Mouse (Mus musculus) liver, embryonic 16.5 days (tissue): ENCODE data around the gene Dctpp1. TPM values are rescaled to one million over a fixed set of nuclear protein-coding genes. Genes with fewer than 3 reads are reported as not detected.
A peak's percentile ranks its signal among the peaks of the same experiment; 100 is the strongest.
"Not testable (repeated sequence)": the region's sequence is repeated elsewhere in the genome, so short reads cannot be mapped to it uniquely, and the experiment has no call there.

Experiments
- ATAC-seq: fragments of 200-750 bp; cut with Nextera tagmentation; 2 replicates; pipeline ENCODE4 v1.8.0; 2017; ENCODE audit warnings: low read depth, mild to moderate bottlenecking, moderate number of reproducible peaks, moderate library complexity
- H3K27ac ChIP-seq: fragments of 300-500 bp; sonication (generic); 2 replicates; pipeline ENCODE4 v1.5.1; 2014; ENCODE audit warnings: mild to moderate bottlenecking, low read length
- H3K27me3 ChIP-seq: fragments of 300-500 bp; sonication (generic); 2 replicates; pipeline ENCODE4 v1.6.1; 2014; ENCODE audit warnings: low read depth, low read length, mixed read lengths; ENCODE audit not compliant: control insufficient read depth, insufficient read depth
- H3K36me3 ChIP-seq: fragments of 300-500 bp; sonication (generic); 2 replicates; pipeline ENCODE4 v1.6.1; 2014; ENCODE audit warnings: mild to moderate bottlenecking; ENCODE audit not compliant: control insufficient read depth, insufficient read depth
- H3K4me1 ChIP-seq: fragments of 300-500 bp; sonication (generic); 2 replicates; pipeline ENCODE4 v1.6.1; 2014; ENCODE audit warnings: low read depth, low read length, mixed read lengths; ENCODE audit not compliant: control insufficient read depth
- H3K4me2 ChIP-seq: fragments of 300-500 bp; sonication (generic); 2 replicates; pipeline ENCODE4 v1.6.1; 2014; ENCODE audit warnings: low read depth, low read length, mixed read lengths
- H3K4me3 ChIP-seq: fragments of 300-500 bp; sonication (generic); 2 replicates; pipeline ENCODE4 v1.5.1; 2014; ENCODE audit warnings: low read depth, mild to moderate bottlenecking, low read length
- H3K9ac ChIP-seq: fragments of 300-500 bp; sonication (generic); 2 replicates; pipeline ENCODE4 v1.6.1; 2014; ENCODE audit warnings: low read depth, low read length
- H3K9me3 ChIP-seq: fragments of 300-500 bp; sonication (generic); replicated peaks from 2 replicates; pipeline ENCODE4 v1.6.1; 2016; ENCODE audit warnings: low read length; ENCODE audit not compliant: control insufficient read depth
- WGBS: fragments of 180-500 bp; shearing (Covaris S2); extraction: QIAGEN DNeasy Blood & Tissue Kit; methylation state at CpG from one replicate; pipeline ENCODE4 v1.1.7; 2014; ENCODE audit not compliant: insufficient replicate concordance; 5-methylcytosine and 5-hydroxymethylcytosine counted together
- polyA plus RNA-seq: library from polyadenylated mRNA; unstranded; fragments of >200 nt; fragmentation: Nextera tagmentation; extraction: Ambion mirVana; gene quantifications from 2 replicates; pipeline ENCODE4 v1.2.1, GENCODE M21; 2015

Dctpp1 gene
- polyA plus RNA-seq, 1 experiment from 2014 or later, result 79.8 TPM

- H3K4me3 ChIP-seq, result no peak overlapping the region
- no peaks in the 10 kb centered on the region for H3K27me3 ChIP-seq
- peaks cover 44% of the 10 kb centered on the region for H3K4me1 ChIP-seq
- WGBS, result 76% methylated on average over 5 of the region's 5 CpGs
- no peaks in the 10 kb centered on the region; the same call in 1 of the 2 replicates for H3K36me3 ChIP-seq
- H3K9ac ChIP-seq, result no peak overlapping the region
- no peak for ATAC-seq
- H3K4me2 ChIP-seq, result no peak overlapping the region
- H3K27ac ChIP-seq, result 0 out of 2 replicates have a peak overlapping the region, but pooled peaks have one; percentile 13
- H3K9me3 ChIP-seq, result no peaks in the 10 kb centered on the region
These were observed 4.0 kb downstream of the Dctpp1 start for GRCm38 (mm10) chr7:127256518-127256917.

DNA sequence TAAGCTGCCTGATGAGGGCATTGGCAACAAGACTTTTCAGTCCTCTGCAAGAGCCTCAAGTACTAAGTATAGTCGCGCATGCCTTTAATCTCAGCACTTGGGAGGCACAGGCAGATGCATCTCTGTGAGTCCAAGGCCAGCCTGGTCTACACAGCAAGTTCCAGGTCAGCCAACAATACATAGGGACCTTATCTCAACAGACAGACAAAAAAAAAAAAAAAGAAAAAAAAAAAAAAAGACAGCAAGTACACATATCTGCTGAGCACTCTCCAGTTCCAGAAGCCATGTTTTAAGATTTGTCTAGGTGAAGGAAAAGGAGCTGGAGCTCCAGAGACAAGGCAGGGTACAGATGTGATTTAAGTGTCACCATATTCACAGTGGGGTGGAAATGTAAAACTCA, 4.5 kb downstream of the Dctpp1 start:
- no peaks in the 10 kb centered on the region for H3K27me3 ChIP-seq
- no peak overlapping the region for H3K4me3 ChIP-seq
- no peak for ATAC-seq
- H3K36me3 ChIP-seq, result no peaks in the 10 kb centered on the region; the same call in 1 of the 2 replicates
- no peaks in the 10 kb centered on the region for H3K9me3 ChIP-seq
- H3K4me2 ChIP-seq, result no peak overlapping the region
- H3K9ac ChIP-seq, result no peak overlapping the region
- no peak overlapping the region for H3K27ac ChIP-seq
- peaks cover 39% of the 10 kb centered on the region for H3K4me1 ChIP-seq
- WGBS, result 41% methylated on average over 2 of the region's 2 CpGs

- H3K4me2 ChIP-seq, result peak overlapping the region; percentile 99
- H3K4me3 ChIP-seq, result peak overlapping the region; percentile 74; the same call in 1 of the 2 replicates
- peaks cover 35% of the 10 kb centered on the region for H3K4me1 ChIP-seq
- H3K36me3 ChIP-seq, result no peaks in the 10 kb centered on the region; the same call in 1 of the 2 replicates
- no peaks in the 10 kb centered on the region for H3K9me3 ChIP-seq
- peak overlapping the region; percentile 90 for H3K27ac ChIP-seq
- ATAC-seq, result no peak
- H3K27me3 ChIP-seq, result no peaks in the 10 kb centered on the region
- H3K9ac ChIP-seq, result peak overlapping the region; percentile 75
- WGBS, result 13% methylated on average over 4 of the region's 4 CpGs
These were observed 5.5 kb downstream of the Dctpp1 start for GRCm38 (mm10) chr7:127255008-127255407.

GRCm38 (mm10) chr7:127253821-127254769, 6.4 kb downstream of the Dctpp1 start:
- peak; percentile 91 for ATAC-seq
- peak overlapping the region; percentile 99 for H3K4me2 ChIP-seq
- H3K36me3 ChIP-seq, result no peaks in the 10 kb centered on the region; the same call in 1 of the 2 replicates
- no peaks in the 10 kb centered on the region for H3K9me3 ChIP-seq
- peaks cover 28% of the 10 kb centered on the region for H3K4me1 ChIP-seq
- under 1% methylated on average over 135 of the region's 136 CpGs for WGBS
- H3K27me3 ChIP-seq, result no peaks in the 10 kb centered on the region
- H3K27ac ChIP-seq, result peak overlapping the region; percentile 90
- H3K4me3 ChIP-seq, result peak overlapping the region; percentile 74
- H3K9ac ChIP-seq, result peak overlapping the region; percentile 75

GRCm38 (mm10) chr7:127253341-127253740, 7.2 kb downstream of the Dctpp1 start:
- 63% methylated on average over 6 of the region's 6 CpGs for WGBS
- Histone ChIP-seq H3K4me3 (peak overlapping the region; percentile 74), H3K27ac (peak overlapping the region; percentile 84), H3K4me2 (peak overlapping the region; percentile 99), H3K9me3 (no peaks in the 10 kb centered on the region), H3K27me3 (no peaks in the 10 kb centered on the region), H3K9ac (peak overlapping the region; percentile 73), H3K4me1 (peaks cover 24% of the 10 kb centered on the region), H3K36me3 (no peaks in the 10 kb centered on the region; the same call in 1 of the 2 replicates)
- no peak for ATAC-seq

DNA sequence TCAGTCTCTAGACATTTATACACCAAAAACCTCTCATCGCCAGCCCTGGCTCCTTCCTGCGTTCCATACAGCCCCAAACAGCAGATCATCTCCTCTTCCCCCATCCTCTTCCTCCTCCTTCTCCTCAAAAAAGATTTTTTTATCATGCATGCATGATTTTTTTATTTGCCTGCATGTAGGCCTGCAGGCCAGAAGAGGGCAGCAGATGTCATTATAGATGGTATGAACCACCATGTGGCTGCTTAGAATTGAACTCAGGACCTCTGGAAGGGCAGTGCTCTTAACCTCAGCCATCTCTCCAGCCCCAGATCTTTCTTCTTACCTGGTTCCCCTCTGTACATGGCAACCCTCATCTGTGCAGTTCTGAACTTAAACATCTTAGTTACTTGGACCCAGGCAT, 8.1 kb downstream of the Dctpp1 start:
- H3K36me3 ChIP-seq, result no peaks in the 10 kb centered on the region; the same call in 1 of the 2 replicates
- WGBS, result 54% methylated on average over 2 of the region's 2 CpGs
- no peaks in the 10 kb centered on the region for H3K27me3 ChIP-seq
- no peak overlapping the region for H3K4me3 ChIP-seq
- no peak overlapping the region for H3K4me2 ChIP-seq
- no peak overlapping the region for H3K9ac ChIP-seq
- no peak for ATAC-seq
- H3K27ac ChIP-seq, result no peak overlapping the region
- H3K9me3 ChIP-seq, result no peaks in the 10 kb centered on the region
- H3K4me1 ChIP-seq, result peaks cover 24% of the 10 kb centered on the region

DNA sequence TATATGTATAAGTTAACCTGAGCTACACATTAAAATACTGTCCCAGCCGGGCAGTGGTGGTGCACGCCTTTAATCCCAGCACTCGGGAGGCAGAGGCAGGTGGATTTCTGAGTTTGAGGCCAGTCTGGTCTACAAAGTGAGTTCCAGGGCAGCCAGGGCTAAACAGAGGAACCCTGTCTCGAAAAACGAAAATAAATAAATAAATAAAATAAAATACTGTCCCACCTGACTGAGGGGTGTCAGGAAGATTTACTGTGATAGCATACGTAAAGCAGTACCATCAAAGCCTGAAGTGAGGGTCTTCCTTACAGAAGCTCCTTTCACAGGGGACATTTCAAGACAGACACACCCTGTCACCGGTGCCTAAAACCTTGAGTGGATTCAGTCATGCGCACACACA, 10.0 kb downstream of the Dctpp1 start:
- not testable (repeated sequence) for H3K27me3 ChIP-seq, H3K4me3 ChIP-seq, H3K36me3 ChIP-seq, H3K9me3 ChIP-seq, H3K9ac ChIP-seq, H3K27ac ChIP-seq, H3K4me2 ChIP-seq, ATAC-seq
- WGBS, result 81% methylated on average over 8 of the region's 8 CpGs
- peaks cover 28% of the 10 kb centered on the region for H3K4me1 ChIP-seq

GRCm38 (mm10) chr7:127244658-127245510, 15.6 kb downstream of the Dctpp1 start:
- peak overlapping the region; percentile 91 for H3K9ac ChIP-seq
- no peaks in the 10 kb centered on the region for H3K9me3 ChIP-seq
- no peaks in the 10 kb centered on the region; the same call in 1 of the 2 replicates for H3K36me3 ChIP-seq
- peak overlapping the region; percentile 100 for H3K4me2 ChIP-seq
- peak; percentile 42; the same call in 1 of the 2 replicates for ATAC-seq
- WGBS, result 12% methylated on average over 31 of the region's 33 CpGs
- H3K27ac ChIP-seq, result peak overlapping the region; percentile 91
- H3K27me3 ChIP-seq, result no peaks in the 10 kb centered on the region
- peak overlapping the region; percentile 83 for H3K4me3 ChIP-seq
- peaks cover 25% of the 10 kb centered on the region for H3K4me1 ChIP-seq
